Mouse (Mus musculus) olfactory bulb, adult 2 months (tissue): ENCODE results near the gene Ap2m1. TPM values are rescaled to one million over a fixed set of nuclear protein-coding genes. Genes with fewer than 3 reads are reported as not detected.

Source experiments
- H3K27ac ChIP-seq: fragments of 200-500 bp; 2 replicates; pipeline ENCODE4 v1.5.1; 2012; ENCODE audit warnings: low read depth, low read length; ENCODE audit not compliant: insufficient read depth
- H3K4me1 ChIP-seq: fragments of 200-500 bp; 2 replicates; pipeline ENCODE4 v1.6.1; 2012; ENCODE audit warnings: low read length; ENCODE audit not compliant: control insufficient read depth, insufficient read depth
- H3K4me3 ChIP-seq: fragments of 200-500 bp; 2 replicates; pipeline ENCODE4 v1.5.1; 2012; ENCODE audit warnings: mild to moderate bottlenecking, low read depth, low read length, moderate library complexity; ENCODE audit not compliant: insufficient read depth
- CTCF ChIP-seq: fragments of 200-500 bp; IDR thresholded peaks from 2 replicates; pipeline ENCODE4 v1.5.1; 2012; ENCODE audit warnings: low read depth, mild to moderate bottlenecking, low read length, moderate library complexity; ENCODE audit not compliant: insufficient read depth
- POLR2A ChIP-seq: fragments of 200-500 bp; IDR thresholded peaks from 2 replicates; pipeline ENCODE4 v1.6.1; 2012; ENCODE audit warnings: mild to moderate bottlenecking, low read depth, low read length, moderate library complexity; ENCODE audit not compliant: insufficient read depth
- whole genome bisulfite sequencing: fragments of 180-500 bp; shearing (Covaris S2); methylation state at CpG from one replicate; pipeline ENCODE4 v1.1.7; 2018; 5-methylcytosine and 5-hydroxymethylcytosine counted together
- polyA plus RNA-seq: library from polyadenylated mRNA; stranded (reverse); fragments of >200 nt; gene quantifications from 2 replicates; pipeline ENCODE4 v1.2.4, GENCODE M21; 2012; ENCODE audit warnings: low replicate concordance; ENCODE audit not compliant: missing spikeins, insufficient read depth, insufficient read length

Ap2m1 gene
- polyA plus RNA-seq, 1 experiment: 992 TPM

DNA sequence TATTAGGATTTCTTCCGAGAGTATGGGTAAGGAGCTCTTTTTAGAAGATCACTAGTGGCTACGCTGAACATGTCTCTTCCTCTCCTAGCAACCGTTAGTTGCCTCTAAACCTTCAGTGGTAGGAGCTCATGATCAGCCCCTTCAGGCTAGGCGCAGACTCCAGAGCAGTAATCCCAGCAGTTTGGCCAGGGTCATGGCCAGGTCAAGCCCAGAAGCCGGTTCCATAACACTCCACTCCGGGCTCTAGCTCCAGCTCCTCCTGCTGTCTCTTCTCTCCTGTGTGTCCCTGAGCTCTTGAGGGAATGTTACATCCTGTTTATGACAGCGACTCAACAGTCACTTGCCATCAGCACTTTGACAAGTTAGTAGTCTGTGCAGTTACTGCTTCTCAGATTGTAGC is 22.1 kb downstream of the Ap2m1 start:
- 84% methylated on average over 7 of the region's 7 CpGs for WGBS
- no peak overlapping the region for H3K4me3 ChIP-seq

DNA sequence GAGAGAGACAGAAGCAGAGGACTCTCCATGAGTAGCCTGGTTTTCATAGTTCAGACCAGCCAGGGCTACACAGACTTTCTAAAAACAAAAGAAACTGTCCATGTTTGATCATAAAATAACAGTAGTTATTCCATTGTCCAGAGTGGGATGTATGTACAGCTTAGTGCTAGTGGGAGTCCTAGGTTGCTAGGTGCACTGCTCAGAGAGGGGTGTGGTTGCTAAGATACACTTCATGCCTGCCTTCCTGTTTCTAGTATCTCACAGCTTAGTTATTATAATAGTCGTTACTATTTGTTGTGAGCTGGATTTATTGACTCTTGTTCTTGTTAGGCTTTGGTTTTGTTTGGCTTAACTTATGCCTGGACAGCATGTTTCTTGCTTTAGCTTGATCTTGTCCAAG is 29.8 kb downstream of the Ap2m1 start:
- no peaks in the 10 kb centered on the region for H3K4me1 ChIP-seq
- WGBS: 27% methylated on average over 1 of the region's 1 CpGs
- no peak overlapping the region for H3K4me3 ChIP-seq
- TF ChIP-seq POLR2A (no peak), CTCF (no peak)
- H3K27ac ChIP-seq: no peak overlapping the region

More for the DNA sequence above, 22.1 kb downstream of the Ap2m1 start:
- H3K4me1 ChIP-seq: no peaks in the 10 kb centered on the region
- TF ChIP-seq POLR2A: no peak
- no peak overlapping the region for H3K27ac ChIP-seq

DNA sequence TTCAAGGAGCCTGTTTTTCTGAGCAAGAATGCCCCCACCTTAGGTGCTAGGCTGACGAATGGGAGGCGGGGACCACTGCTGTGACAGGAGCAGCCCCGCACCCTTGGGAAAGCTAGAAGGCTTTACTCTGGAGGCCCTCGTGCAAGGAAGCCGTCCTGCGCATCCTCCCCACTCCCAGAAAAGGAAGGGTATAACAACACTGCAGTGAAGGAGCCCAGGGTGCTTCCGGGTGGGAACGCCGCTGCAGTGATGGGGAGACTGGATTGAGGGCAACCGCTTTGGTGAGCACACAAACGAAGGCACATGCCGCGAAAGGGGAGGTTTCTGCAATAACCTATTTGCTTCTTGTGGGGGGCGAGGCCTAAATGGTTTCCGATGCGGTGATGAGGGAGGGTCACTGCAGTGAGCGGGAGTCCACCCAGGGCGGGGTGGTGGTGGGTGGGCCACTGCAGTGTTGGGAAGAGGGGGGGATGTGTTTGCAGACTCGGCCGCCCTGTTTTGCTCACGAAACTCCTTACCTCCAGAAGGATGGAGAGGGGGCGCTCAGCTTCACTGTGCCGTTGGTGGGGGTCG is 54.2 kb downstream of the Ap2m1 start, which contains the start of gene Vwa5b2:
TSS of gene Vwa5b2 (plus strand) at position 106 of the 573 bp plus-strand sequence.
- peaks cover 17% of the 10 kb centered on the region; the same call in 1 of the 2 replicates for H3K4me1 ChIP-seq
- under 1% methylated on average over 24 of the region's 24 CpGs for WGBS
- H3K4me3 ChIP-seq: peak within 1 kb of the TSS; percentile 62
- H3K27ac ChIP-seq: no peak within 1 kb of the TSS
- no peak for TF ChIP-seq POLR2A
- no peak for TF ChIP-seq CTCF

DNA sequence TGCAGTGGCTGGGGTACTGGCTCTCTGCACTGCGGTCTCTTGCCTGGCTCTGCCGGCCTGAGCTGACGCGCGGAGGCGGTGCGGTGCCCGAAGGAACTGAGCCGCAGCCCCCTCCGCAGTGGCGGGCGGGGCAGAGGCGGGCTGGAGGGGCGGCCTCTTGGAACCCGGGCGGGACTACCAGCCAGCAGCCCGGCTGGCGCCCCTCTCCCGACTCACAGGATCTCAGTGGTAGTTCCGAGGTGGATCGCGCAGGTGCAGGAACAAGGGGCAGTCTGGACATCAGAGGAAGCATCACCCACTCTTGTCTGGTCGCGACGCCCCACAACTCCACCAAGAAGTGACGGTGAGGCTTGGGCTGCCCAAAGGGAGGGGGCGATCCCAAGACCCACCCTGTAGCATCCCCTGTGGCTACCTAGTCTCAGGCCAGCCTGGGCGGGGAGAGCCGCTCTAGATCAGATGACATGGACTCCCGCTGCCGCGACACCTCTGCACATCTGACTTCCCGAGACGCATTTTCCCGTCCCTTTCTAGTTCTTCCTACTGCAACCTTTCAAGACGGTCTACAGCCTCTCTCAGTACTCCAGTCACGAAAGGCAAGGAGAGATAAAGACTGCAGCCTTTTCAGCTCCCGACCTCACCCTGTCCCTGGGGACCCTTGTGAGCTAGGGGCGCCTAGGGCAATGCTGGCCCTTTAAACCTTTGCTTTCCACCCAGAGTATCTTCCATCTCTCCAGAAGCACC is 54.8 kb downstream of the Ap2m1 start:
- TF ChIP-seq CTCF (no peak), POLR2A (0 out of 2 replicates have a peak, but pooled peaks have one; percentile 30)
- Histone ChIP-seq H3K4me3 (peak overlapping the region; percentile 62), H3K27ac (no peak overlapping the region), H3K4me1 (peaks cover 17% of the 10 kb centered on the region; the same call in 1 of the 2 replicates)
- WGBS: under 1% methylated on average over 39 of the region's 39 CpGs

- H3K4me3 ChIP-seq: peak overlapping the region; percentile 62
- no peak for TF ChIP-seq POLR2A
- no peak for TF ChIP-seq CTCF
- H3K27ac ChIP-seq: no peak overlapping the region
- WGBS: 5% methylated on average over 17 of the region's 17 CpGs
- H3K4me1 ChIP-seq: peaks cover 17% of the 10 kb centered on the region; the same call in 1 of the 2 replicates
Measured at GRCm38 (mm10) chr16:20590680-20591038, 55.4 kb downstream of the Ap2m1 start.

- WGBS: 30% methylated on average over 48 of the region's 48 CpGs
- Histone ChIP-seq H3K27ac (no peak overlapping the region), H3K4me3 (no peak overlapping the region; the same call in 1 of the 2 replicates), H3K4me1 (peaks cover 17% of the 10 kb centered on the region; the same call in 1 of the 2 replicates)
- TF ChIP-seq CTCF (no peak), POLR2A (no peak)
Measured at GRCm38 (mm10) chr16:20591076-20591705, 55.9 kb downstream of the Ap2m1 start.

Other genes starting within 250 kb of the Ap2m1 start
- not detected in 2 replicates for gene Parl, start 233.1 kb upstream of the Ap2m1 start, polyA plus RNA-seq
- gene Cyp2ab1, start 210.1 kb upstream of the Ap2m1 start, polyA plus RNA-seq: not detected in 2 replicates
- gene Abcc5, start 109.1 kb upstream of the Ap2m1 start, polyA plus RNA-seq: 577 and 578 TPM in 2 replicates
- gene Eif2b5, start 36.7 kb upstream of the Ap2m1 start, polyA plus RNA-seq: not detected in 2 replicates
- gene Dvl3, start 18.5 kb upstream of the Ap2m1 start, polyA plus RNA-seq: 115 TPM in 1 of 2 replicates, not detected in the other
- gene Abcf3, start 13.1 kb downstream of the Ap2m1 start, polyA plus RNA-seq: not detected in 2 replicates
- not detected in 2 replicates for gene Vwa5b2, start 54.0 kb downstream of the Ap2m1 start, polyA plus RNA-seq
- gene Eef1akmt4, start 76.1 kb downstream of the Ap2m1 start, polyA plus RNA-seq: not detected in 2 replicates
- gene Gm49333, start 76.1 kb downstream of the Ap2m1 start, polyA plus RNA-seq: not detected in 2 replicates
- not detected in 2 replicates for gene Alg3, start 76.3 kb downstream of the Ap2m1 start, polyA plus RNA-seq
- not detected in 2 replicates for gene Camk2n2, start 85.8 kb downstream of the Ap2m1 start, polyA plus RNA-seq
- gene Ece2, start 94.3 kb downstream of the Ap2m1 start, polyA plus RNA-seq: not detected in 2 replicates
- gene Psmd2, start 116.2 kb downstream of the Ap2m1 start, polyA plus RNA-seq: 1,015 TPM in 1 of 2 replicates, not detected in the other
- 96.5 and 986 TPM in 2 replicates for gene Eif4g1, start 132.8 kb downstream of the Ap2m1 start, polyA plus RNA-seq
- not detected in 2 replicates for gene Fam131a, start 157.8 kb downstream of the Ap2m1 start, polyA plus RNA-seq
- not detected in 2 replicates for gene Polr2h, start 182.2 kb downstream of the Ap2m1 start, polyA plus RNA-seq
- not detected in 2 replicates for gene Clcn2, start 182.3 kb downstream of the Ap2m1 start, polyA plus RNA-seq
- gene Chrd, start 197.6 kb downstream of the Ap2m1 start, polyA plus RNA-seq: not detected in 2 replicates
- not detected in 2 replicates for gene Thpo, start 199.0 kb downstream of the Ap2m1 start, polyA plus RNA-seq